Mouse (Mus musculus): ENCODE data around the gene Dmap1.

The Dmap1 gene

GRCm38 (mm10) chr4:117681931-117682461 is at the start of gene Dmap1:
Gene Dmap1, minus strand, starts transcription at chr4:117682273.
- POLR2A ChIA-PET, result interaction anchor here in 3 of 4 experiments (0.5 to 2.1 kb wide), 16 partner anchors 9 to 500 kb away, joined by 3 to 8 read pairs (median 4); partner anchors contain the start of genes Eri3 (in 1 of the 3) and Kif2c (in 1 of the 3)
- CTCF ChIA-PET, result interaction anchor here in 2 of 4 experiments (0.5 to 1.4 kb wide), 5 partner anchors 23 to 452 kb away, joined by 3 to 4 read pairs (median 3); no protein-coding TSS in a partner anchor

- CTCF ChIA-PET, result no interaction called here
- POLR2A ChIA-PET, result interaction anchor here in 1 of 4 experiments (1.3 kb wide), 1 partner anchor 330 kb away, joined by 3 read pairs; no protein-coding TSS in a partner anchor
Measured at GRCm38 (mm10) chr4:117724112-117724511, 42.0 kb upstream of the Dmap1 start, which contains the start of gene Gm12845. Gene Gm12845, plus strand, starts transcription at chr4:117724412.

DNA sequence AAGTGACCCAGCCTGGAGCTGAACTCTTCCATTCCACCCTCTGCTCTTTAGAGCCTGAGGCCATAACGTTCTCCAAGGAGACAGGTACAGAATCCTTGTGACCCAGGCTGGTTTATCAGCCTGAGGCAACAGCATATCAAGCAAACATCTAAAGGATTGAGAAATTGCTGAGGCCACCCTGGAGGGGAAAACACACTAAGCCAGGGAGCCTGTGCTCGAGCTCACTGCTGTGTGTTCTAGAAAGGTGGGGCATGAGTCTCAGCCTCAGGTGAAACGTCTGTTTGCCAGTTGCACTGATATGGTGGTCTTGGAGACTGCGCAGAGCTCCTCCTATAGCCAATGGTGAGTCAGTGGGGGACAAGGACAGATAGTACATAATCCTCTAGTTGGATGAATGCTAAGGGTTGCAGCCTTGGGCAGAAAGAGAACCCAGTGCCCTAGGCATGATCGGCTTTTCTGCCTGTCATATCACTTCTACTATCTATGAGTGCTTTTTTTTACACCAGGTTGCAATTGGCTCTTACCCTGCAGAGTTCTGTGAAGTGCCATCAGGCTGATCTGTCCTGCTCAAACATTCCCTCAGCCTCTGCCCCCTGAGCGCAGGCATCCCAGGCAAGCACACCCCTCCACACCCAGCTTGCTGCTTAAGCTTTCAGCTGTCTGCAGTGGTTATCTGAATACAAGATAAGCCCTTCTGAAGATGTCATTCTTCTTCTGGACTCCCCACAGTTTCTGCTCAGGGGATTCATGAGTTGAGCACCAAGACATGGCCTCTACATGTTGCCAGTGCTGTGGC is 31.4 kb upstream of the Dmap1 start:
- ChIA-PET CTCF (interaction anchor here in 2 of 4 experiments (0.6 to 1.0 kb wide), 3 partner anchors 23 to 370 kb away, joined by 3 read pairs; no protein-coding TSS in a partner anchor), POLR2A (no interaction called here)

- ChIA-PET CTCF (no interaction called here), POLR2A (interaction anchor here in 1 of 4 experiments (0.6 kb wide), 1 partner anchor 406 kb away, joined by 3 read pairs; no protein-coding TSS in a partner anchor)
Measured at GRCm38 (mm10) chr4:117712314-117712713, 30.2 kb upstream of the Dmap1 start.

GRCm38 (mm10) chr4:117708780-117709550 is 26.9 kb upstream of the Dmap1 start:
- POLR2A ChIA-PET, result interaction anchor here in 1 of 4 experiments (0.6 to 0.7 kb wide), 2 partner anchors 127 to 505 kb away, joined by 3 to 5 read pairs; no protein-coding TSS in a partner anchor
- CTCF ChIA-PET, result interaction anchor here in 2 of 4 experiments (0.6 to 0.7 kb wide), 2 partner anchors 132 to 379 kb away, joined by 4 to 6 read pairs; no protein-coding TSS in a partner anchor

GRCm38 (mm10) chr4:117705361-117705760 is 23.3 kb upstream of the Dmap1 start:
- ChIA-PET CTCF (interaction anchor here in 2 of 4 experiments (0.5 to 1.8 kb wide), 3 partner anchors 378 to 435 kb away, joined by 3 to 6 read pairs (median 4); no protein-coding TSS in a partner anchor), POLR2A (interaction anchor here in 2 of 4 experiments (0.6 to 1.1 kb wide), 2 partner anchors 17 to 420 kb away, joined by 4 to 5 read pairs; no protein-coding TSS in a partner anchor)

GRCm38 (mm10) chr4:117686354-117686753 is 4.3 kb upstream of the Dmap1 start:
- POLR2A ChIA-PET, result interaction anchor here in 2 of 4 experiments (0.7 to 1.4 kb wide), 3 partner anchors 11 to 412 kb away, joined by 3 read pairs; no protein-coding TSS in a partner anchor

DNA sequence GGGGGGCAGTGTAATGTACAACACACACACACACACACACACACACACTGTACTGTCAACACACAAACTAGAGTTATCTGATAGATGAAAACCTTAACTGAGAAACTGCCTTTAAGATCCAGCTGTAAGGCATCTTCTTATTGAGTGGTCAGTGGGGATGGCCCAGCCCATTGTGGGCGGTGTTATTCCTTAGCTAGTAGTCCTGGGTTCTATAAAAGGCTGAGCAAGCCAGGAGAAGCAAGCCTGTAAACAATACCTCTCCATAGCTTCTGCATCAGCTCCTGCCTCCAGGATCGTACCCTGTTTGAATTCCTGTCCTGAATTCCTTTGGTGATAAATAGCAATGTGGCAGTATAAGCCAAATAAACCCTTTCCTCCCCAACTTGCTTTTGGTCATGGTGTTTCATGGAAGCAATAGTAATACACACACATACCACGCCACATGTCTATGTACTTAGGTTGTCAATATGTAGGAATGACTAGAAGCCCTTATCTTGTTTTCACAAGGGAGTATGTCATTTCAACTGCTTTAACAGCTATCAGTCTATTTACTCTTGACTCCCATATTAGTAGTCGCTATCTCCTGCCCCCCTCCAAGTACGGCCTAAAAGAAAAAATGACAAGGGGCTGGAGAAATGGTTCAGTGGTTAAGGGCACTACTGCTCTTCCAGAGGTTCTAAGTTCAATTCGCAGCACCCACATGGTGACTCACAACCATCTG is 1.1 kb upstream of the Dmap1 start:
- CTCF ChIA-PET, result interaction anchor here in 3 of 4 experiments (0.6 to 1.4 kb wide), 5 partner anchors 69 to 648 kb away, joined by 3 to 4 read pairs (median 3); no protein-coding TSS in a partner anchor
- POLR2A ChIA-PET, result interaction anchor here (0.5 to 2.1 kb wide), 11 partner anchors 10 to 544 kb away, joined by 3 to 8 read pairs (median 3); partner anchors contain the start of genes Eri3 (in 1 of the 4) and Kif2c (in 1 of the 4)

More at GRCm38 (mm10) chr4:117686354-117686753, 4.3 kb upstream of the Dmap1 start:
- CTCF ChIA-PET, result interaction anchor here in 1 of 4 experiments (0.6 kb wide), 1 partner anchor 86 kb away, joined by 3 read pairs; no protein-coding TSS in a partner anchor

- POLR2A ChIA-PET, result interaction anchor here in 3 of 4 experiments (0.5 to 2.1 kb wide), 16 partner anchors 10 to 500 kb away, joined by 3 to 8 read pairs (median 4); partner anchors contain the start of genes Eri3 (in 1 of the 3) and Kif2c (in 1 of the 3)
- CTCF ChIA-PET, result interaction anchor here in 3 of 4 experiments (0.5 to 1.4 kb wide), 8 partner anchors 24 to 649 kb away, joined by 3 to 4 read pairs (median 3); no protein-coding TSS in a partner anchor
Measured at GRCm38 (mm10) chr4:117682463-117682862, 390 bp upstream of the Dmap1 start.

DNA sequence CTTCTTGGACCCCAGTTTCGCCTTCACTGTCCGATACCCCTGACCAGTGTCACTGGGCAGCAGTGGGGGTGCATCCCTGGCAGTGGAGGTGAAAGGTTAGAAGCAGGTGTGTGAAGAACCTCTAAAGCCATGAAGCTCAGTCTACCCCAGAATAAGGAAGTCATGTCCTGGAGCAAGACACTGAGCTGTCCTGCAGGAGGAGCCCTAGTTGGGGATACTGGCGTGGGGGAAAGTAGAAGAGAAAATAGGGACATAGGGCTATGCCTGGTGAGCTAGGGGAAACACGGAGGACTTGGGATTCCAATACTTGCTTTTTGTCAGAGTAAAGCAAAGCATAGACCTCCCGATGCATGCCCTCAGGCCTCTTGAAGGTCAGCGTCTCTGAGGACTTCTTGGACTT is 1.1 kb downstream of the Dmap1 start:
- ChIA-PET CTCF (interaction anchor here in 3 of 4 experiments (0.6 to 1.6 kb wide), 6 partner anchors 22 to 421 kb away, joined by 3 to 6 read pairs (median 3); no protein-coding TSS in a partner anchor), POLR2A (interaction anchor here in 3 of 4 experiments (0.6 to 2.1 kb wide), 7 partner anchors 8 to 131 kb away, joined by 3 to 8 read pairs (median 4); partner anchors contain the start of gene Eri3 (in 1 of the 3))

- CTCF ChIA-PET, result interaction anchor here in 3 of 4 experiments (0.5 to 3.5 kb wide), 18 partner anchors 9 to 705 kb away, joined by 3 to 15 read pairs (median 4); partner anchors contain the start of gene Eri3 (in 1 of the 3)
- POLR2A ChIA-PET, result interaction anchor here in 2 of 4 experiments (1.0 to 1.6 kb wide), 3 partner anchors 322 to 503 kb away, joined by 3 to 4 read pairs (median 3); partner anchors contain the start of gene Kdm4a (in 1 of the 2)
Measured at GRCm38 (mm10) chr4:117676903-117677302, 5.2 kb downstream of the Dmap1 start.

DNA sequence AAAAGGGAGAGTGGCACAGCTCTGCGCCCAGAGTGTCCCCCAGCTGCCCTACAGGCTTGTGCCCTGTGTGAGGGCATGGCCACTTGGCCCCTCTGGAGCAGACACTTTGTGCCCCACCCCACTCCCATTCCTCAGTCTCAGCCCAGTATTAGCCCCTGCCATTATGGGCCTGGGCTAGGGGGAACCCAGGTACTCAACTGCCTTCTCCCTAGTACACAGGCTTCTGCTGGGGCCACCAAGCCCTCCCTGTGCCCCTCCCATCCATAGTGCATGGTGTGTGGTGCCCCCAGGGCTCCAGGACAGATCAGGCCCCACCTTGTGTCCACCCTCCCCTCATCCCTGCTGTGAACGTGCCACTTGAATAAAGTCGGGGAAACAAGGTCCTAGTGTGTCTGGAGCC is 8.2 kb downstream of the Dmap1 start:
- ChIA-PET POLR2A (interaction anchor here in 3 of 4 experiments (0.5 to 4.5 kb wide), 10 partner anchors 8 to 300 kb away, joined by 3 to 22 read pairs (median 4); partner anchors contain the start of gene Dmap1 (in 1 of the 3)), CTCF (interaction anchor here in 2 of 4 experiments (1.3 to 1.4 kb wide), 2 partner anchors 10 to 404 kb away, joined by 3 read pairs; no protein-coding TSS in a partner anchor)

- ChIA-PET CTCF (interaction anchor here in 2 of 4 experiments (1.1 to 1.4 kb wide), 2 partner anchors 13 kb away, joined by 3 read pairs; no protein-coding TSS in a partner anchor), POLR2A (interaction anchor here in 1 of 4 experiments (1.0 to 4.5 kb wide), 4 partner anchors 7 to 121 kb away, joined by 4 to 22 read pairs (median 6); partner anchors contain the start of gene Dmap1)
Measured at GRCm38 (mm10) chr4:117672042-117672441, 10.0 kb downstream of the Dmap1 start.

DNA sequence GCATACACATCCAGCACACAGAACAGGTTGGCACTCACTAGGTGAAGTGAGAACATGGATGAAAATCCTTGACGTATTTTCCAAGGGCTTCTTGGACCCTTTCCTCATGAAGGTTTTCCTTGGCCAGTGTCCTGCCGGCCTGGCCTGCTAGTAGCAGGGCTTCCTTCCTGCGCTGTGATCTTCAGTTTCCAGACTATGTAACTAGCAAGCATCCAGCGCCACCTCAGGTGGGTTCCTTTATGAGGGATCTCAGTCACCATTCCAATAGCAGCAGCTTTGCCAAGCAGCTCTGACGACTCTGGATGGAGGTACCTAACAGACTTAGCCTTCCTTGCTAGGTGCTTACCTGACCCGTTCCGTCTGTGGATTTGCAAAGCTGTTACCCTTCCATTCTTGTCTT is 12.2 kb downstream of the Dmap1 start:
- ChIA-PET CTCF (no interaction called here), POLR2A (interaction anchor here in 2 of 4 experiments (0.8 to 1.9 kb wide), 6 partner anchors 8 to 400 kb away, joined by 3 to 5 read pairs (median 3); partner anchors contain the start of gene Dmap1 (in 1 of the 2))

- POLR2A ChIA-PET, result interaction anchor here in 1 of 4 experiments (0.6 to 5.4 kb wide), 2 partner anchors 8 to 267 kb away, joined by 3 to 22 read pairs; no protein-coding TSS in a partner anchor
- CTCF ChIA-PET, result interaction anchor here in 1 of 4 experiments (0.6 kb wide), 1 partner anchor 12 kb away, joined by 3 read pairs; no protein-coding TSS in a partner anchor
Measured at GRCm38 (mm10) chr4:117666054-117666453, 16.0 kb downstream of the Dmap1 start.

GRCm38 (mm10) chr4:117665531-117665930 is 16.5 kb downstream of the Dmap1 start:
- ChIA-PET POLR2A (interaction anchor here in 2 of 4 experiments (0.6 to 5.4 kb wide), 4 partner anchors 9 to 282 kb away, joined by 3 to 22 read pairs (median 3); partner anchors contain the start of gene Dmap1 (in 1 of the 2)), CTCF (interaction anchor here in 1 of 4 experiments (0.6 kb wide), 1 partner anchor 11 kb away, joined by 3 read pairs; no protein-coding TSS in a partner anchor)
